Mouse (Mus musculus) liver, adult 2 months (tissue): ENCODE measurements around the gene Tbx10. TPM values are rescaled to one million over a fixed set of nuclear protein-coding genes. Genes with fewer than 3 reads are reported as not detected.
"Not testable (repeated sequence)": the region's sequence is repeated elsewhere in the genome, so short reads cannot be mapped to it uniquely, and the experiment has no call there.

Experiments used
- DNase-seq: peaks from one replicate; pipeline ENCODE4 v3.0.0-alpha.2; 2011; ENCODE audit warnings: low read depth, low spot score; ENCODE audit errors: extremely low read depth
- H3K27ac ChIP-seq: fragments of 200-500 bp; replicated peaks from 2 replicates; pipeline ENCODE4 v1.5.1; 2012; ENCODE audit warnings: low read depth, mild to moderate bottlenecking, control low read depth, inconsistent platforms, low read length; ENCODE audit not compliant: insufficient read depth
- H3K27me3 ChIP-seq: fragments of 200-500 bp; 2 replicates; pipeline ENCODE4 v1.6.1; 2012; ENCODE audit warnings: mild to moderate bottlenecking, moderate library complexity, low read length, inconsistent platforms; ENCODE audit not compliant: control insufficient read depth, insufficient read depth
- H3K36me3 ChIP-seq: fragments of 200-500 bp; 2 replicates; pipeline ENCODE4 v1.6.1; 2012; ENCODE audit warnings: low read length, inconsistent platforms; ENCODE audit not compliant: control insufficient read depth, insufficient read depth
- H3K4me1 ChIP-seq: fragments of 200-500 bp; 2 replicates; pipeline ENCODE4 v1.6.1; 2011; ENCODE audit warnings: low read length; ENCODE audit not compliant: control insufficient read depth, insufficient read depth
- H3K4me3 ChIP-seq: fragments of 200-500 bp; 2 replicates; pipeline ENCODE4 v1.5.1; 2011; ENCODE audit warnings: low read depth, mild to moderate bottlenecking, control low read depth, low read length, moderate library complexity; ENCODE audit not compliant: insufficient read depth
- H3K79me2 ChIP-seq: fragments of 200-500 bp; 2 replicates; pipeline ENCODE4 v1.6.1; 2012; ENCODE audit warnings: inconsistent platforms, mild to moderate bottlenecking, low read length, moderate library complexity; ENCODE audit not compliant: control insufficient read depth, insufficient read depth
- H3K9ac ChIP-seq: fragments of 200-500 bp; 2 replicates; pipeline ENCODE4 v1.6.1; 2012; ENCODE audit warnings: low read depth, mild to moderate bottlenecking, control low read depth, inconsistent platforms, low read length
- CTCF ChIP-seq: fragments of 200-500 bp; IDR thresholded peaks from 2 replicates; pipeline ENCODE4 v1.5.1; 2011; ENCODE audit warnings: low read depth, low read length, control low read depth
- POLR2A ChIP-seq: fragments of 200-500 bp; IDR thresholded peaks from 2 replicates; pipeline ENCODE4 v1.6.1; 2011; ENCODE audit warnings: low read length, control low read depth; ENCODE audit not compliant: insufficient read depth; ENCODE audit errors: extremely low read depth
- WGBS: fragments of 180-500 bp; shearing (Covaris S2); methylation state at CpG from one replicate; pipeline ENCODE4 v1.1.7; 2018; 5-methylcytosine and 5-hydroxymethylcytosine counted together
- polyA plus RNA-seq: library from polyadenylated mRNA; depleted of rRNA; stranded (reverse); fragments of >200 nt; gene quantifications from 2 replicates; pipeline ENCODE4 v1.2.3, GENCODE M21; 2012
- total RNA-seq: library from RNA; depleted of rRNA; stranded (reverse); fragments of >200 nt; gene quantifications from 2 replicates; pipeline ENCODE4 v1.2.3, GENCODE M21; 2014

The Tbx10 gene
- total and polyA plus RNA-seq, 2 experiments, result not detected

DNA sequence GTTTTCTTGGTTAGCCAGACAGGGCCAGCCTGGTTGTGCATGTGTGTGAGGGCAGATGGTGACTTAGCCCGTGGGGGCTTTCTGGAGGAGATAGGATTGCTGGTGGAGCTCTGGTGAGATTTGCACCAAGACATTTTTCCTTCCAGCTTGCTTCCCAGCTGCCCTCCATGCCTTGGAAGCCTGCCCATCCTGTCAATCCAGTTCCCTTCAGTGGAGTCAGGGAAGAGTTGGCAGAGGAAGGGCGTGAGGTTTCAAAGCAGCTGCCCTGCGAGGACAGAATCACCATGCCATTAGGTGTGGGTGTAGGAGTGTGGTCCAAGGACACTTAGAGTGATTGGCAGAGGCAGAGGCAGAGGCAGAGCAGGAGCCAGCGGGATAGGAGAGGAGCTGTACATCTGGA is 34.1 kb upstream of the Tbx10 start, which contains the start of gene Aldh3b3:
TSS of gene Aldh3b3 (plus strand) at position 176 of the 400 bp plus-strand sequence.
- H3K27ac ChIP-seq, result no peak within 1 kb of the TSS
- H3K27me3 ChIP-seq, result no peaks in the 10 kb centered on the region
- no peak for TF ChIP-seq CTCF
- no peak for TF ChIP-seq POLR2A
- no peaks in the 10 kb centered on the region for H3K4me1 ChIP-seq
- no peak within 1 kb of the TSS for H3K9ac ChIP-seq
- H3K79me2 ChIP-seq, result no peaks in the 10 kb centered on the region
- H3K4me3 ChIP-seq, result no peak within 1 kb of the TSS
- H3K36me3 ChIP-seq, result no peaks in the 10 kb centered on the region
- peak; percentile 48 for DNase-seq
- WGBS, result 45% methylated on average over 4 of the region's 4 CpGs

DNA sequence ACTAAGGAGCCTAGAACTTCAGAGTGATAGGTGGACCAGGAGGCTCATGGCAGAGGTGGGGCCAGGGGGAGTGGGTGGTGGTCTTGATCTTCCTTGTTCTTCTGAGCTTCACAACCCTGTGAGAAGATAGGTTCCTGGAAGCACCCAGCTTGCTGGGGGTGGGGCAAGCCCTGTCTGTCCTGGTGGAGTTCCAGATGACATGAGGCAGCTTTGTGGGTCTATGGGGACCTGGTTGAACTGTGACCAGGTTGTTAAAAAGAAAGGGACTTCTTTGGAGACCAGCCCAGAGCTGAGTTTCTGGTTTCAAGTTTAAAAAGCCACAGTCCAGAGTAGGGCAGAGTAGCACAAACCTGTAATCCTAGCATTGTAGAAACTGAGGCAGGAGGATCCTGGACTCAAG is 33.5 kb upstream of the Tbx10 start:
- TF ChIP-seq CTCF, result no peak
- TF ChIP-seq POLR2A, result no peak
- peak; percentile 66 for DNase-seq

DNA sequence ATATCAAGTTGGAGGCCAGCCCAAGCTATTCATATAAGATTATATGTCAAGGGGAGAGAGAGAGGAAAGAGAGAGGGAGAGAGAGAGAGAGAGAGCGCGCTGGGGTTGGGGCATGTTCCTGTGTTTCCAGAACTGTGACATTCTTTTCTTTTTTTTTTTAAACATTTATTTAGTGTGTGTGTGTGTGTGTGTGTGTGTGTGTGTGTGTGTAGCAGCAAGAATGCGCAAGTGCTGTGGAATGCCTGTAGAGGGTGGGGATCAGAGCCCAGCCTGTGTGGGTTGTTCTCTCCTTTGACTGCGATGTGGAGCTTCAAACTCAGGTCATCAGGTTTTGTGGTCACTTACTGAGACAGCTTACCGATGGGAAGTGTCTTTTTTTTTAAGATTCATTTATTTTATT is 32.3 kb upstream of the Tbx10 start:
- Histone ChIP-seq H3K4me3 (no peak overlapping the region), H3K27ac (no peak overlapping the region)
- WGBS, result 85% methylated on average over 5 of the region's 5 CpGs

More for the DNA sequence above, 33.5 kb upstream of the Tbx10 start:
- Histone ChIP-seq H3K79me2 (no peaks in the 10 kb centered on the region), H3K4me3 (no peak overlapping the region), H3K36me3 (no peaks in the 10 kb centered on the region), H3K27ac (no peak overlapping the region), H3K27me3 (no peaks in the 10 kb centered on the region), H3K9ac (no peak overlapping the region), H3K4me1 (no peaks in the 10 kb centered on the region)

DNA sequence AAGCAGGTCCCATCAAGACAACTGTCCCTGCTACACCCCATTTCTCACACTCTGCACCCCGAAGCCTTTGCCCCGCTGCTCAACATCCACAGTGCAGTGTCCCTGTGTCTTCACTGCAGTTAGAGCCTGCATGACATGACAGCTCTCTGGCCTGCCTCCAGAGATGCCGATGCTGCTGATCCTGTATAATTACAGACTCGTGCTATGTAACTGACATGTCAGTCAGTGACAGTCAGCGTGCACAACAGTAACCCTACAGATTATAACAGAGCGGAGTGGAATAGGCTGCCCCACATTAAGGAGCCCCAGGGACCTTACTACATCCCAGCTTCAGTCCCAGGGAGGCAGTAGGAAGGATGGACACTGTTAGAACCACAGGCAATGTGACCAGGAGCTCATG is 30.7 kb upstream of the Tbx10 start:
- H3K79me2 ChIP-seq, H3K9ac ChIP-seq, H3K27ac ChIP-seq, H3K27me3 ChIP-seq, H3K4me1 ChIP-seq, H3K4me3 ChIP-seq, H3K36me3 ChIP-seq, DNase-seq: not testable (repeated sequence)
- WGBS, result 88% methylated on average over 6 of the region's 6 CpGs

More for the DNA sequence above, 32.3 kb upstream of the Tbx10 start:
- DNase-seq, result no peak
- H3K79me2 ChIP-seq, result no peaks in the 10 kb centered on the region
- no peak overlapping the region for H3K9ac ChIP-seq
- TF ChIP-seq CTCF (no peak), POLR2A (no peak)
- no peaks in the 10 kb centered on the region for H3K27me3 ChIP-seq
- H3K4me1 ChIP-seq, result no peaks in the 10 kb centered on the region
- no peaks in the 10 kb centered on the region for H3K36me3 ChIP-seq

DNA sequence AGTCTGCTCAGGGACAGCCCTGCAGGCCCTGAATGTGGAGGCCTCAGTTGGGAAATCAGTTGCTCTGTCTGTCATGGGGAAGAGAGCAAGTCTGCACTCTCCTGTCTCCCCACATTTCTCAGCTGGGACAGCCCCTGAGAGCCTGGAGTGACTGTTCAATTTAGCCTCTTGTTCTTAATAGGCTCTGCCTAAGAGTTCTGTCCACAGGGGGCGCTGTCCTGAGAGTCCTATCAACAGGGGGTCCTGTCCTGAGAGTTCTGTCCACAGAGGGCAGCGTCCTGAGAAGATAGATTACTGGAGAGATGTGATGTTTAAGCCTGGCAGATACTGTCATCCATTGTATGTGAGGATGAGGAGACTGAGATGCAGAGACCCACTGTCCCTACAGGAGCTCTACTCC is 30.1 kb upstream of the Tbx10 start:
- TF ChIP-seq CTCF (peak; percentile 34; the same call in 1 of the 2 replicates), POLR2A (no peak)

DNA sequence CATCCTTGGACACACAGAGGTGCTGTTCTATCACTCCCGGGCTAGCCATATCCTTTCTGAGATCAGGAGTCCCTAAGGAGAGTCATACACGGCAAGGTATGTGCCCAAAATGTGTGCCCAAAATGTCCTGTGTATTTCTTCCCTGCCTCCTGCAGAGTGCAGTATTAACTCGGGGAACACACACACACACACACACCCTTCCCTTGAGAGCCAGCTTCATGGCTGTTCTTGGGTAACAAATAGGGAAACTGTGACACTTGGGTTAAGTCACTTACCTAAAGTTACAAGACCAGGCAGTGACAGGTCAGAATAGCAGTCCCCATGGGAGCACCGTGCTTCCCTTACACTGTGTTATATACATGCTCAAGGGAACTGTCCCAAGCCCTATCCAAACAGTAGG is 28.5 kb upstream of the Tbx10 start:
- Histone ChIP-seq H3K9ac (no peak overlapping the region), H3K4me3 (no peak overlapping the region), H3K27me3 (no peaks in the 10 kb centered on the region), H3K79me2 (no peaks in the 10 kb centered on the region), H3K27ac (no peak overlapping the region), H3K36me3 (no peaks in the 10 kb centered on the region), H3K4me1 (no peaks in the 10 kb centered on the region)
- TF ChIP-seq POLR2A (no peak), CTCF (0 out of 2 replicates have a peak, but pooled peaks have one; percentile 14)
- 75% methylated on average over 4 of the region's 4 CpGs for WGBS
- DNase-seq, result peak; percentile 38

More for the DNA sequence above, 30.1 kb upstream of the Tbx10 start:
- no peaks in the 10 kb centered on the region for H3K27me3 ChIP-seq
- no peak overlapping the region for H3K27ac ChIP-seq
- no peak for DNase-seq
- H3K9ac ChIP-seq, result no peak overlapping the region
- no peaks in the 10 kb centered on the region for H3K79me2 ChIP-seq
- no peaks in the 10 kb centered on the region for H3K4me1 ChIP-seq
- no peaks in the 10 kb centered on the region for H3K36me3 ChIP-seq
- no peak overlapping the region for H3K4me3 ChIP-seq
- 37% methylated on average over 2 of the region's 2 CpGs for WGBS
